Comparison of ENCODE assay signal across 7 mouse cellular contexts in genomic region chr11:84829495-84829894, GRCm38 (mm10). TPM values are rescaled to one million over a fixed set of nuclear protein-coding genes. Genes with fewer than 3 reads are reported as not detected.
DNase-seq lines count a peak whose midpoint lies in the region; ATAC-seq and TF ChIP-seq lines count a peak whose summit lies in the region.
"Not testable (repeated sequence)": the region's sequence is repeated elsewhere in the genome, so short reads cannot be mapped to it uniquely, and the experiment has no call there.

No protein-coding gene starts in this region.

- H3K9me3 ChIP-seq in forebrain, embryonic 14.5 days (replicated peaks; ENCODE audit: control insufficient read depth, low read length); heart, postnatal 0 days (replicated peaks; ENCODE audit: control insufficient read depth, low read length); liver, embryonic 11.5 days (ENCODE audit: control insufficient read depth, low read length); neural tube, embryonic 15.5 days (replicated peaks): not testable (repeated sequence)

- H3K4me3 ChIP-seq in cerebellum, adult 2 months (replicated peaks; ENCODE audit: insufficient read depth, low read depth, low read length), result peak overlapping the region; percentile 85
- peak overlapping the region; percentile 47; the same call in 1 of the 2 replicates for H3K4me3 ChIP-seq in forebrain, embryonic 14.5 days (ENCODE audit: low read depth, low read length)
- H3K4me3 ChIP-seq in heart, postnatal 0 days (ENCODE audit: low read depth, low read length), result peak overlapping the region; percentile 89
- H3K4me3 ChIP-seq in kidney, adult 2 months (ENCODE audit: insufficient read depth, low read depth, low read length), result peak overlapping the region; percentile 56
- H3K4me3 ChIP-seq in liver, embryonic 11.5 days (ENCODE audit: low read depth, low read length), result peak overlapping the region; percentile 96
- peak overlapping the region; percentile 62 for H3K4me3 ChIP-seq in neural tube, embryonic 15.5 days (replicated peaks)

- not testable (repeated sequence) for TF ChIP-seq CTCF in cerebellum, adult 2 months (IDR thresholded peaks at IDR 0.05; ENCODE audit: borderline replicate concordance, insufficient read depth, low read depth, low read length); heart, postnatal 0 days (IDR thresholded peaks at IDR 0.05; ENCODE audit: low read depth); kidney, adult 2 months (conservative IDR thresholded peaks at IDR 0.05; ENCODE audit: insufficient read depth, insufficient read length, low read depth, low read length)

- not testable (repeated sequence) for TF ChIP-seq POLR2A in cerebellum, adult 2 months (IDR thresholded peaks at IDR 0.05; ENCODE audit: borderline replicate concordance, insufficient read depth, low read length); kidney, adult 2 months (IDR thresholded peaks at IDR 0.05; ENCODE audit: low read depth, low read length)

- H3K27ac ChIP-seq in cerebellum, adult 2 months (ENCODE audit: insufficient read depth, low read length); forebrain, embryonic 14.5 days (ENCODE audit: low read depth, low read length): not testable (repeated sequence)
- H3K27ac ChIP-seq in heart, postnatal 0 days (ENCODE audit: low read depth), result peak overlapping the region; percentile 97
- peak overlapping the region; percentile 69 for H3K27ac ChIP-seq in kidney, adult 2 months (ENCODE audit: insufficient read depth, low read depth, low read length)
- H3K27ac ChIP-seq in liver, embryonic 11.5 days (ENCODE audit: low read depth, low read length), result peak overlapping the region; percentile 95
- H3K27ac ChIP-seq in neural tube, embryonic 15.5 days (replicated peaks), result peak overlapping the region; percentile 77

- H3K4me1 ChIP-seq in cerebellum, adult 2 months (ENCODE audit: control insufficient read depth, insufficient read depth, low read length), result peaks cover 16% of the 10 kb centered on the region
- H3K4me1 ChIP-seq in forebrain, embryonic 14.5 days (ENCODE audit: control insufficient read depth, insufficient read depth, low read length), result peaks cover 11% of the 10 kb centered on the region
- peaks cover 20% of the 10 kb centered on the region for H3K4me1 ChIP-seq in heart, postnatal 0 days (ENCODE audit: control insufficient read depth, insufficient read depth)
- H3K4me1 ChIP-seq in kidney, adult 2 months (ENCODE audit: control insufficient read depth, insufficient read depth, low read length), result peaks cover 20% of the 10 kb centered on the region
- H3K4me1 ChIP-seq in liver, embryonic 11.5 days (replicated peaks; ENCODE audit: control insufficient read depth, insufficient read depth, low read length), result peaks cover 24% of the 10 kb centered on the region
- H3K4me1 ChIP-seq in neural tube, embryonic 15.5 days, result peaks cover 23% of the 10 kb centered on the region

- DNase-seq in cerebellum, adult 2 months, result peak in 1 of 2 experiments; percentile 23
- DNase-seq in forebrain, embryonic 14.5 days (ENCODE audit: low spot score); heart, postnatal 0 days (ENCODE audit: low spot score); kidney, adult 2 months; liver, embryonic 11.5 days (ENCODE audit: low spot score): not testable (repeated sequence)

- H3K27me3 ChIP-seq in cerebellum, adult 2 months (ENCODE audit: control insufficient read depth, insufficient read depth, low read length); forebrain, embryonic 14.5 days (replicated peaks; ENCODE audit: control insufficient read depth, insufficient read depth, low read length); heart, postnatal 0 days (ENCODE audit: control insufficient read depth, insufficient read depth, low read length); kidney, adult 2 months (replicated peaks; ENCODE audit: control insufficient read depth, insufficient read depth, low read length); liver, embryonic 11.5 days (replicated peaks; ENCODE audit: control insufficient read depth, insufficient read depth, low read length); neural tube, embryonic 15.5 days (replicated peaks): not testable (repeated sequence)

- WGBS in cerebellum, adult 2 months, result 80% methylated on average over 11 of the region's 11 CpGs
- 77% methylated on average over 11 of the region's 11 CpGs for WGBS in forebrain, embryonic 14.5 days
- WGBS in heart, postnatal 0 days, result 65% methylated on average over 11 of the region's 11 CpGs
- 68% methylated on average over 11 of the region's 11 CpGs for WGBS in kidney, adult 2 months
- 59% methylated on average over 11 of the region's 11 CpGs for WGBS in liver, embryonic 11.5 days
- WGBS in neural tube, embryonic 15.5 days, result 78% methylated on average over 11 of the region's 11 CpGs

- peak overlapping the region; percentile 70; the same call in 1 of the 2 replicates for H3K9ac ChIP-seq in forebrain, embryonic 14.5 days (ENCODE audit: low read length)
- H3K9ac ChIP-seq in heart, postnatal 0 days (replicated peaks; ENCODE audit: low read depth, low read length), result peak overlapping the region; percentile 78; the same call in 1 of the 2 replicates
- H3K9ac ChIP-seq in liver, embryonic 11.5 days (ENCODE audit: low read depth, low read length), result peak overlapping the region; percentile 95
- H3K9ac ChIP-seq in neural tube, embryonic 15.5 days (replicated peaks), result 0 out of 2 replicates have a peak overlapping the region, but pooled peaks have one; percentile 67

- H3K36me3 ChIP-seq in forebrain, embryonic 14.5 days (ENCODE audit: control insufficient read depth, insufficient read depth, low read length), result peaks cover 40% of the 10 kb centered on the region
- H3K36me3 ChIP-seq in heart, postnatal 0 days (replicated peaks; ENCODE audit: control insufficient read depth, insufficient read depth, low read length), result peaks cover 34% of the 10 kb centered on the region
- H3K36me3 ChIP-seq in kidney, adult 2 months (ENCODE audit: control insufficient read depth, insufficient read depth, low read length), result not testable (repeated sequence)
- H3K36me3 ChIP-seq in liver, embryonic 11.5 days (ENCODE audit: control insufficient read depth, insufficient read depth, low read length), result peaks cover 28% of the 10 kb centered on the region
- peaks cover 26% of the 10 kb centered on the region for H3K36me3 ChIP-seq in neural tube, embryonic 15.5 days

- ATAC-seq in forebrain, embryonic 14.5 days, result peak; percentile 27
- not testable (repeated sequence) for ATAC-seq in heart, postnatal 0 days (ENCODE audit: insufficient read depth, low read depth); neural tube, embryonic 15.5 days (ENCODE audit: low FRiP score)
- ATAC-seq in liver, embryonic 11.5 days (replicated peaks; ENCODE audit: low FRiP score), result peak; percentile 13; the same call in 1 of the 2 replicates
- peak; percentile 5 for ATAC-seq in megakaryocyte progenitor cell, adult 5-6 weeks (replicated peaks; ENCODE audit: poor library complexity)

- peak overlapping the region; percentile 85 for H3K4me2 ChIP-seq in forebrain, embryonic 14.5 days (ENCODE audit: low read length)
- peak overlapping the region; percentile 74 for H3K4me2 ChIP-seq in heart, postnatal 0 days (ENCODE audit: low read depth, low read length)
- peak overlapping the region; percentile 86 for H3K4me2 ChIP-seq in liver, embryonic 11.5 days
- H3K4me2 ChIP-seq in neural tube, embryonic 15.5 days, result peak overlapping the region; percentile 92

- not testable (repeated sequence) for TF ChIP-seq EP300 in heart, postnatal 0 days (IDR thresholded peaks at IDR 0.05; ENCODE audit: low read depth)

RNA-seq across cellular contexts. Expression of gene Dhrs11, which starts 0.7 kb away (rescaled TPM):
- polyA plus RNA-seq in cerebellum, adult 2 months (2012; rRNA removed), result 33.6 and 37.4 TPM in 2 replicates
- 4.1 and 5.5 TPM in 2 replicates for polyA plus RNA-seq in forebrain, embryonic 14.5 days (2014; fragmentation: Nextera tagmentation; extraction: Ambion mirVana)
- total RNA-seq in heart, postnatal 0 days (2014; rRNA removed; ENCODE audit: low replicate concordance), result 148 and 166 TPM in 2 replicates
- polyA plus RNA-seq in heart, postnatal 0 days (2015; fragmentation: Nextera tagmentation; extraction: Ambion mirVana), result 110 TPM in 2 replicates
- 60.4 and 63.4 TPM in 2 replicates for polyA plus RNA-seq in kidney, adult 2 months (2012; rRNA removed)
- 115 and 119 TPM in 2 replicates for polyA plus RNA-seq in liver, embryonic 11.5 days (2014; fragmentation: Nextera tagmentation; extraction: Ambion mirVana)
- 21.0 and 23.1 TPM in 2 replicates for total RNA-seq in megakaryocyte progenitor cell, adult 5-6 weeks (2015)
- 14.7 and 20.1 TPM in 2 replicates for total RNA-seq in megakaryocyte progenitor cell, adult 5-6 weeks (2017)
- polyA plus RNA-seq in neural tube, embryonic 15.5 days (2015; fragmentation: Nextera tagmentation; extraction: Ambion mirVana), result 11.8 and 16.2 TPM in 2 replicates

RNA-seq across cellular contexts. Expression of gene Mrm1, which starts 10.2 kb away (rescaled TPM):
- polyA plus RNA-seq in cerebellum, adult 2 months (2012; rRNA removed), result 16.5 and 44.6 TPM in 2 replicates
- 10.5 and 12.1 TPM in 2 replicates for polyA plus RNA-seq in forebrain, embryonic 14.5 days (2014; fragmentation: Nextera tagmentation; extraction: Ambion mirVana)
- total RNA-seq in heart, postnatal 0 days (2014; rRNA removed; ENCODE audit: low replicate concordance), result 13.9 and 33.7 TPM in 2 replicates
- polyA plus RNA-seq in heart, postnatal 0 days (2015; fragmentation: Nextera tagmentation; extraction: Ambion mirVana), result 21.5 and 21.9 TPM in 2 replicates
- 9.3 and 10.3 TPM in 2 replicates for polyA plus RNA-seq in kidney, adult 2 months (2012; rRNA removed)
- 19.4 and 20.5 TPM in 2 replicates for polyA plus RNA-seq in liver, embryonic 11.5 days (2014; fragmentation: Nextera tagmentation; extraction: Ambion mirVana)
- 6.9 and 7.6 TPM in 2 replicates for total RNA-seq in megakaryocyte progenitor cell, adult 5-6 weeks (2015)
- total RNA-seq in megakaryocyte progenitor cell, adult 5-6 weeks (2017), result 5.2 and 7.8 TPM in 2 replicates
- 19.2 and 19.6 TPM in 2 replicates for polyA plus RNA-seq in neural tube, embryonic 15.5 days (2015; fragmentation: Nextera tagmentation; extraction: Ambion mirVana)

RNA-seq across cellular contexts. Expression of gene Ggnbp2, which starts 41.1 kb away (rescaled TPM):
- polyA plus RNA-seq in cerebellum, adult 2 months (2012; rRNA removed), result 120 and 123 TPM in 2 replicates
- 55.2 and 63.8 TPM in 2 replicates for polyA plus RNA-seq in forebrain, embryonic 14.5 days (2014; fragmentation: Nextera tagmentation; extraction: Ambion mirVana)
- 31.2 and 35.0 TPM in 2 replicates for total RNA-seq in heart, postnatal 0 days (2014; rRNA removed; ENCODE audit: low replicate concordance)
- 37.2 and 39.4 TPM in 2 replicates for polyA plus RNA-seq in heart, postnatal 0 days (2015; fragmentation: Nextera tagmentation; extraction: Ambion mirVana)
- 36.6 and 48.6 TPM in 2 replicates for polyA plus RNA-seq in kidney, adult 2 months (2012; rRNA removed)
- 78.0 and 80.2 TPM in 2 replicates for polyA plus RNA-seq in liver, embryonic 11.5 days (2014; fragmentation: Nextera tagmentation; extraction: Ambion mirVana)
- total RNA-seq in megakaryocyte progenitor cell, adult 5-6 weeks (2015), result 118 and 133 TPM in 2 replicates
- 114 and 143 TPM in 2 replicates for total RNA-seq in megakaryocyte progenitor cell, adult 5-6 weeks (2017)
- polyA plus RNA-seq in neural tube, embryonic 15.5 days (2015; fragmentation: Nextera tagmentation; extraction: Ambion mirVana), result 76.2 and 81.4 TPM in 2 replicates

RNA-seq across cellular contexts. Expression of gene Myo19, which starts 50.5 kb away (rescaled TPM):
- polyA plus RNA-seq in cerebellum, adult 2 months (2012; rRNA removed), result 13.2 and 15.3 TPM in 2 replicates
- 5.2 and 5.7 TPM in 2 replicates for polyA plus RNA-seq in forebrain, embryonic 14.5 days (2014; fragmentation: Nextera tagmentation; extraction: Ambion mirVana)
- total RNA-seq in heart, postnatal 0 days (2014; rRNA removed; ENCODE audit: low replicate concordance), result 2.1 and 12.6 TPM in 2 replicates
- 2.6 and 3.0 TPM in 2 replicates for polyA plus RNA-seq in heart, postnatal 0 days (2015; fragmentation: Nextera tagmentation; extraction: Ambion mirVana)
- polyA plus RNA-seq in kidney, adult 2 months (2012; rRNA removed), result 36.4 and 48.0 TPM in 2 replicates
- 10.3 and 12.4 TPM in 2 replicates for polyA plus RNA-seq in liver, embryonic 11.5 days (2014; fragmentation: Nextera tagmentation; extraction: Ambion mirVana)
- total RNA-seq in megakaryocyte progenitor cell, adult 5-6 weeks (2015), result 6.6 and 9.0 TPM in 2 replicates
- total RNA-seq in megakaryocyte progenitor cell, adult 5-6 weeks (2017), result 4.3 and 4.5 TPM in 2 replicates
- 4.7 and 7.2 TPM in 2 replicates for polyA plus RNA-seq in neural tube, embryonic 15.5 days (2015; fragmentation: Nextera tagmentation; extraction: Ambion mirVana)

RNA-seq across cellular contexts. Expression of gene Pigw, which starts 50.6 kb away (rescaled TPM):
- 2.8 and 2.9 TPM in 2 replicates for polyA plus RNA-seq in cerebellum, adult 2 months (2012; rRNA removed)
- polyA plus RNA-seq in forebrain, embryonic 14.5 days (2014; fragmentation: Nextera tagmentation; extraction: Ambion mirVana), result 3.8 and 4.4 TPM in 2 replicates
- 0.77 and 2.5 TPM in 2 replicates for total RNA-seq in heart, postnatal 0 days (2014; rRNA removed; ENCODE audit: low replicate concordance)
- polyA plus RNA-seq in heart, postnatal 0 days (2015; fragmentation: Nextera tagmentation; extraction: Ambion mirVana), result 1.6 and 2.1 TPM in 2 replicates
- polyA plus RNA-seq in kidney, adult 2 months (2012; rRNA removed), result 1.7 and 2.3 TPM in 2 replicates
- 4.4 and 5.0 TPM in 2 replicates for polyA plus RNA-seq in liver, embryonic 11.5 days (2014; fragmentation: Nextera tagmentation; extraction: Ambion mirVana)
- total RNA-seq in megakaryocyte progenitor cell, adult 5-6 weeks (2015), result 4.6 and 7.0 TPM in 2 replicates
- 3.3 and 4.1 TPM in 2 replicates for total RNA-seq in megakaryocyte progenitor cell, adult 5-6 weeks (2017)
- polyA plus RNA-seq in neural tube, embryonic 15.5 days (2015; fragmentation: Nextera tagmentation; extraction: Ambion mirVana), result 2.7 and 2.9 TPM in 2 replicates
